Mouse (Mus musculus): ENCODE data around the gene Pfpl. TPM values are rescaled to one million over a fixed set of nuclear protein-coding genes. Genes with fewer than 3 reads are reported as not detected.

Gene Pfpl
- polyA plus RNA-seq, 1 experiment from 2014 or later = not detected

DNA sequence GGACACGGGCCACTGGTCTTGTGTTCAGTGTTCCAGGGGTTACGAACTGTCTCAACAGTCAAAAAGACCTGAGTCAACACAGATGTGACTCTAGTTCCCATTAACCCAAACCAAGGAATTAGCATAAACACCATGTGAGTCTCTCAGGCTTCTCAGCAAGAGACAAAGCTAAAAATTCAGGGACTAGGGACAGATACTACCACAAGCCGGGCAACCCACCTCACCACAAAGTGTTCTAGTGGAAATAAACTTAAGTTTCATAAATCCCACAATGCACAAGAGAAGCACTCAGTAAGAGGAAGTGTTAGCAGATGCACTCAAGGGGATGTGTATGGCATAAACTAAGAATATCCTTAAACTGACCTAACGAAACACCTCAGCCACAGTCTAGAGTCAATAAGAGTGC is 7.3 kb downstream of the Pfpl start:
- 71% methylated on average over 4 of the region's 4 CpGs for WGBS
- Histone ChIP-seq H3K27ac (ENCODE audit: low read depth, low read length) (no peak overlapping the region), H3K9ac (ENCODE audit: low read depth, low read length) (no peak overlapping the region), H3K9me3 (ENCODE audit: control insufficient read depth, low read length) (no peaks in the 10 kb centered on the region), H3K4me1 (replicated peaks; ENCODE audit: control insufficient read depth, insufficient read depth, low read length) (no peaks in the 10 kb centered on the region), H3K27me3 (replicated peaks; ENCODE audit: control insufficient read depth, insufficient read depth, low read length) (no peaks in the 10 kb centered on the region), H3K4me2 (no peak overlapping the region), H3K4me3 (ENCODE audit: low read depth, low read length) (no peak overlapping the region), H3K36me3 (ENCODE audit: control insufficient read depth, insufficient read depth, low read length) (no peaks in the 10 kb centered on the region)
- ATAC-seq (replicated peaks; ENCODE audit: low FRiP score) = no peak
- DNase-seq (ENCODE audit: low spot score) = no peak

DNA sequence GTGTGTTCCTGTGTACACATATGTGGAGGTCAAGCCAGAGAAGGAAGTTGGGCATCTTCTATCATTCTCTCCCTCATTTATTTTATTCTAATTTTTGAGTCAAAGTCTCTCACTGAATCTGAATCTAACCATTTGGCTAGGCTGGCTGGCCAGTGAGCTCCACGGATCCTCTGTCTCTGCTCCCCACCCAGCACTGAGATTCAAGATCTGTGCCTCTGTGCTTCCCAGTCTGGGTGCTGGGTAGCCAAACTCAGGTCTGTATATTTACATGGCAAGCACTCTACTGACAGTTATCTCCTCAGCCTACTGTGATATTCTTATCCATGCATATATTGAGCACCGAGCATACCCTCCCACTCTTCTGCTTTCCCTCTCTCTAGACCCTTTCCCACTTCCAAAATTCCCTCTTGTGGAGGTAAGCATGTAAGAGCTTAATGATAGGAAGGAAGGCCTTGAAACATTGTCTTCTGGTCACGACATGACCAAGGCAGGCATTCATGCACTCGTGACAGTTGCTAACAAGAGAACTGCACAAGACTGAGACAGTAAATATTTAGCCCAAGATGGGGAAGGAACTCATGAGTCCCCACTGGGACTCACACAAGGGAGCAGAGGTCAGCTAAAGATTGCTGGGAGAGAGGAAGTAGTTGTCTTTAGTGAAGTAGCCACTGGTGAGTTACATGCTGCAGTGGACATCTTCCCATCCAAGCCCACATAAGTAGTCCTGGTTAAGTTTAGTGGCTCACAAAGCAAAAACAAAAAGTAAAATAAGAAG is 8.2 kb downstream of the Pfpl start:
- no peaks in the 10 kb centered on the region for H3K9me3 ChIP-seq (ENCODE audit: control insufficient read depth, low read length)
- ATAC-seq (replicated peaks; ENCODE audit: low FRiP score) = no peak
- no peaks in the 10 kb centered on the region for H3K27me3 ChIP-seq (replicated peaks; ENCODE audit: control insufficient read depth, insufficient read depth, low read length)
- no peak overlapping the region for H3K4me3 ChIP-seq (ENCODE audit: low read depth, low read length)
- no peak overlapping the region for H3K4me2 ChIP-seq
- no peaks in the 10 kb centered on the region for H3K4me1 ChIP-seq (replicated peaks; ENCODE audit: control insufficient read depth, insufficient read depth, low read length)
- DNase-seq (ENCODE audit: low spot score) = no peak
- no peak overlapping the region for H3K9ac ChIP-seq (ENCODE audit: low read depth, low read length)
- no peak overlapping the region for H3K27ac ChIP-seq (ENCODE audit: low read depth, low read length)
- WGBS = 59% methylated on average over 4 of the region's 4 CpGs
- H3K36me3 ChIP-seq (ENCODE audit: control insufficient read depth, insufficient read depth, low read length) = no peaks in the 10 kb centered on the region

DNA sequence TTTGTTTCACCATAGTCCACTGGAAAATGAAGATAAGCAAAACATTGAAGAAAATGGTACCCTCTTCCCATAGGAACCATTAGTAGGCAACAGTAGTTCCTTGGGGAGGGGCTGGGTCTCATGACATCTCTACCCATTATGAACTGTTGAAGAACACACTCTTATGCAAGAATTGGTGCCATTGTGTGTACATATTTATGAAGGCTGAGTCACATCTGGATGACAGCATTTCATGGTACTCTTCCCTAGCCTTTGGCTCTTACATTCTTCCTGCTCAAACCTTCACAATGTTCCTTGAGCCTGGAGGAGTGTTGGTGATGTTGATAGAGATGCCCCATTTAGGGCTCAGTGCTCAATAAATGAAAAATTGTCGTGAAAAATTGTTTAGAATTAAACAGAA is 11.9 kb downstream of the Pfpl start:
- 42% methylated on average over 1 of the region's 1 CpGs for WGBS
- Histone ChIP-seq H3K4me3 (ENCODE audit: low read depth, low read length) (no peak overlapping the region), H3K27me3 (replicated peaks; ENCODE audit: control insufficient read depth, insufficient read depth, low read length) (no peaks in the 10 kb centered on the region), H3K9me3 (ENCODE audit: control insufficient read depth, low read length) (no peaks in the 10 kb centered on the region), H3K9ac (ENCODE audit: low read depth, low read length) (no peak overlapping the region), H3K4me2 (no peak overlapping the region), H3K36me3 (ENCODE audit: control insufficient read depth, insufficient read depth, low read length) (no peaks in the 10 kb centered on the region), H3K4me1 (replicated peaks; ENCODE audit: control insufficient read depth, insufficient read depth, low read length) (no peaks in the 10 kb centered on the region), H3K27ac (ENCODE audit: low read depth, low read length) (no peak overlapping the region)
- ATAC-seq (replicated peaks; ENCODE audit: low FRiP score) (no peak), DNase-seq (ENCODE audit: low spot score) (no peak)

DNA sequence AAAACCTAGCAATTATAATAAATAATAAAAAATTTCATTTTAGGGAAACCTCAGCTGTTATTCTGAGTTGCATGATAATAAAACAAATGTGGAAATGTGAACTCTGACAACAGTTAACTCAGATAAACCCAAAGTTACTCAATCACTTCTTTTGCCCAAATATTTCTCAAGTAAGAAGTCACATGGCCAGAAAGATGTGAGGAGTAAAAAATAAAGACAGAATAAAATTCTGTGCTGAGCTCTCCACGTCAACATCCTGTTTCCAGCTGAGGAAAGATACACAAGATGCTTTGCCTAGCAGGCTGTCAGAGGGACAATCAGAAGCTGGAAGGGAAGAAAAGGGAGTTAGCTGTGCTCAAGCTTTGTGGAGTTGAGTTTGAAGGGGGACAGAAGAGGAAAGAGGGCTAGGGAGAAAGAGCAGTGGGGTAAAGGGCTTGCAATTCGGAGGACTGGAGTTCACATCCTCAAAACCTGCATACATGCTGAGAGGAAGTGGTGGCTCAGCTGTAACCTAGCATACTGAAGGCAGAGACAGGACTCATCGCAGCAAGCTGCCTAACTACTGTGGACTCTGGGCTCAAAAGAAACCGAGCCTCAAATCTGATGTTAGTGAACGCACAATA is 12.5 kb downstream of the Pfpl start:
- no peak overlapping the region for H3K4me2 ChIP-seq
- ATAC-seq (replicated peaks; ENCODE audit: low FRiP score) (no peak), DNase-seq (ENCODE audit: low spot score) (no peak)
- H3K4me1 ChIP-seq (replicated peaks; ENCODE audit: control insufficient read depth, insufficient read depth, low read length) = no peaks in the 10 kb centered on the region
- no peak overlapping the region for H3K27ac ChIP-seq (ENCODE audit: low read depth, low read length)
- WGBS = 52% methylated on average over 5 of the region's 5 CpGs
- H3K9ac ChIP-seq (ENCODE audit: low read depth, low read length) = no peak overlapping the region
- H3K27me3 ChIP-seq (replicated peaks; ENCODE audit: control insufficient read depth, insufficient read depth, low read length) = no peaks in the 10 kb centered on the region
- no peaks in the 10 kb centered on the region for H3K9me3 ChIP-seq (ENCODE audit: control insufficient read depth, low read length)
- H3K4me3 ChIP-seq (ENCODE audit: low read depth, low read length) = no peak overlapping the region
- no peaks in the 10 kb centered on the region for H3K36me3 ChIP-seq (ENCODE audit: control insufficient read depth, insufficient read depth, low read length)

DNA sequence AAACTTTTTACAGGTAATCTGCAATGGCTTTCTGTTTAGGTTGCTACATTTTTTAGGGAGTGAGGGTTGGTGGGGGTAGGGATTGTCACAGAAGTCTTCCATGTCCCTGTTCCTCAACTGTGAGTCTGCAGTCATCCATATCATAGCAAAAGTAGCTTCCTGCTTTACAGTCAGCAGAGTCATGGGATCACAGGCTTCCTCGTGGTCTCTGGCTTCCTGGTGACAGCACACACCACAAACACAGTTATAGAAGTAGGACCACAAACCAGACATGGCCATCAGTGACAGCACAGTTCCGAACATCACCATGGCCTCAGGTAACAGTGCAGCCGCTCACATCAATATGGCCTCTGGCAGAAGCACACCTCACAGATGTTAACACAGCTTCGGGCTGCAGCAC is 14.9 kb downstream of the Pfpl start:
- no peak overlapping the region for H3K4me3 ChIP-seq (ENCODE audit: low read depth, low read length)
- no peak for DNase-seq (ENCODE audit: low spot score)
- no peaks in the 10 kb centered on the region for H3K4me1 ChIP-seq (replicated peaks; ENCODE audit: control insufficient read depth, insufficient read depth, low read length)
- no peak overlapping the region for H3K9ac ChIP-seq (ENCODE audit: low read depth, low read length)
- H3K36me3 ChIP-seq (ENCODE audit: control insufficient read depth, insufficient read depth, low read length) = no peaks in the 10 kb centered on the region
- no peaks in the 10 kb centered on the region for H3K9me3 ChIP-seq (ENCODE audit: control insufficient read depth, low read length)
- 53% methylated on average over 4 of the region's 4 CpGs for WGBS
- no peaks in the 10 kb centered on the region for H3K27me3 ChIP-seq (replicated peaks; ENCODE audit: control insufficient read depth, insufficient read depth, low read length)
- H3K27ac ChIP-seq (ENCODE audit: low read depth, low read length) = no peak overlapping the region
- H3K4me2 ChIP-seq = no peak overlapping the region
- peak; percentile 20; the same call in 1 of the 2 replicates for ATAC-seq (replicated peaks; ENCODE audit: low FRiP score)

DNA sequence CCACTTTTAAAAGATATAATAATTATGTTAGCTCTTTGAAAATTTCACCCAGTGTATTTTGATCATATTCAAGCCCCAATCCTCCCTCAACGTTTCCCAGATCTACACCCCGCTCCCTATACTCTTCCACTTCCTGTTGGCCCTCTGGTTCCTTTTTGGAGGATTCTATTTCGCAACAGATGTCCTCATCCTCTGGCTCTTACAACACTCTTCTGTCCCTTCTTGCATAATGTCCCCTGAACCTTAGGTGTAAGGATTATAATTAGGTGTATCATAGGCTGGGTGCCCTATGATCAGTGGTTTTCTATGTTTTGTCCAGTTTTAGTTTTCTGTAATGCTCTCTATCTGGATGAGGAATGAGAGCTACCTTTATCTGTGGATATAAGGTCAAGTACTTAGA is 17.3 kb downstream of the Pfpl start:
- H3K36me3 ChIP-seq (ENCODE audit: control insufficient read depth, insufficient read depth, low read length) = no peaks in the 10 kb centered on the region
- H3K9me3 ChIP-seq (ENCODE audit: control insufficient read depth, low read length) = no peaks in the 10 kb centered on the region
- no peak overlapping the region for H3K4me2 ChIP-seq
- ATAC-seq (replicated peaks; ENCODE audit: low FRiP score) = no peak
- H3K27me3 ChIP-seq (replicated peaks; ENCODE audit: control insufficient read depth, insufficient read depth, low read length) = no peaks in the 10 kb centered on the region
- H3K9ac ChIP-seq (ENCODE audit: low read depth, low read length) = no peak overlapping the region
- DNase-seq (ENCODE audit: low spot score) = no peak
- no peak overlapping the region for H3K4me3 ChIP-seq (ENCODE audit: low read depth, low read length)
- no peaks in the 10 kb centered on the region for H3K4me1 ChIP-seq (replicated peaks; ENCODE audit: control insufficient read depth, insufficient read depth, low read length)
- 64% methylated on average over 3 of the region's 3 CpGs for WGBS
- H3K27ac ChIP-seq (ENCODE audit: low read depth, low read length) = no peak overlapping the region

DNA sequence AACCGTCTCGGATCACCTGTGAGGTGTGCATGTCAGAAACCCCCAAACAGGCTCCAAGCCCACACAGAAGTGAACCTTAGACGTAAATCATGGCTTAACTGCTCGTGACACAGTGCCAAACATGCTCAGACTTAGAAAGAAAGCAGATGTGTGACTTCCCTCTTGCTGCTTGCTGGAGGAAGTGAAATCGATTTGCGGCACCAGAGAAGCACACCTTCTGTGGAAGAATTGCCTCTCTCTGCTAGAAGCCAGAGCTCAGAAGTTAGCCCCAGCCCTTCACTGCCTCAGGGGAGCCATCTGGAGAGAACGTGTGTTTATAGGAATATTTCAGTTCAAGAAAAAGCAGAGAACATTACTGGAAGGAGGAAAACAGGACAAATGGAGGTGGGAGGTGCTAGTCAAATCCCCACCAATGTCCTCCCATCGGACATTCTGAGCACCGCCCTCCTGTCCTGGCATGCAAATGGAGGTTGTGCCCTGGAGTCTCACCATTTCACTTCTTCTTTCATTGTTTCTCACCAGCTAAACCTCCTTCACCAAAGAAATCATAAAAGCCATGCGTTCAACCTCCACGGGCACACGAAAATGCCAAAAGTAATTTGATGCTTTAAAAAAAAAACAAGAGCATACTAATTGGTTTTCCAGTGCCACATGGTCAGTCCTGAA is 29.8 kb downstream of the Pfpl start:
- Histone ChIP-seq H3K9me3 (ENCODE audit: control insufficient read depth, low read length) (no peaks in the 10 kb centered on the region), H3K4me3 (ENCODE audit: low read depth, low read length) (no peak overlapping the region), H3K4me1 (replicated peaks; ENCODE audit: control insufficient read depth, insufficient read depth, low read length) (no peaks in the 10 kb centered on the region), H3K4me2 (no peak overlapping the region), H3K36me3 (ENCODE audit: control insufficient read depth, insufficient read depth, low read length) (no peaks in the 10 kb centered on the region), H3K27me3 (replicated peaks; ENCODE audit: control insufficient read depth, insufficient read depth, low read length) (no peaks in the 10 kb centered on the region), H3K27ac (ENCODE audit: low read depth, low read length) (no peak overlapping the region), H3K9ac (ENCODE audit: low read depth, low read length) (no peak overlapping the region)
- 73% methylated on average over 12 of the region's 12 CpGs for WGBS
- ATAC-seq (replicated peaks; ENCODE audit: low FRiP score) (no peak), DNase-seq (ENCODE audit: low spot score) (no peak)

DNA sequence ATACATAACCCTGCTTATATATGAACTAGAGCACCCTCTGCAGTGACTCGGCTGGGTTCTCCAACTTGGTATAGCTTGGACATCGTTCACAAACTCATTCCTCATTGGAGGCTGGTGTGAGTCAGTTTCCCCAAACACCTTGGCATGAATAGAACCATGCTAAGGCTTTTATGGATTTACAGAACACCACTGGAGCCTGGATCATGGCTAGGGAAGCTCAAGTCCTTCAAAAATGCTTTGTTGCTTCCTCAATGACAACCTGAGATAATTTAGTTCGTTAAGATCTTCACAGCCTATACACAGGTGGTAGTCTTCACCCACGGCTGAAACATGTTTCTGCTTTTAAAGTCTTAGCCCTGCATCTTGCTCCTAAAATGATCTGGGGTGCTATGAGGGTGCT is 31.8 kb downstream of the Pfpl start:
- Histone ChIP-seq H3K27ac (ENCODE audit: low read depth, low read length) (no peak overlapping the region), H3K27me3 (replicated peaks; ENCODE audit: control insufficient read depth, insufficient read depth, low read length) (no peaks in the 10 kb centered on the region), H3K36me3 (ENCODE audit: control insufficient read depth, insufficient read depth, low read length) (no peaks in the 10 kb centered on the region), H3K9ac (ENCODE audit: low read depth, low read length) (no peak overlapping the region), H3K4me2 (no peak overlapping the region), H3K4me3 (ENCODE audit: low read depth, low read length) (no peak overlapping the region), H3K4me1 (replicated peaks; ENCODE audit: control insufficient read depth, insufficient read depth, low read length) (no peaks in the 10 kb centered on the region), H3K9me3 (ENCODE audit: control insufficient read depth, low read length) (no peaks in the 10 kb centered on the region)
- ATAC-seq (replicated peaks; ENCODE audit: low FRiP score) (no peak), DNase-seq (ENCODE audit: low spot score) (no peak)
- 79% methylated on average over 4 of the region's 4 CpGs for WGBS
